Mouse (Mus musculus): Measurements from ENCODE around the gene Lep. TPM values are rescaled to one million over a fixed set of nuclear protein-coding genes. Genes with fewer than 3 reads are reported as not detected.
A peak's percentile ranks its signal among the peaks of the same experiment; 100 is the strongest.

Gene Lep
- total and polyA plus RNA-seq, 2 experiments from 2014 or later = not detected

DNA sequence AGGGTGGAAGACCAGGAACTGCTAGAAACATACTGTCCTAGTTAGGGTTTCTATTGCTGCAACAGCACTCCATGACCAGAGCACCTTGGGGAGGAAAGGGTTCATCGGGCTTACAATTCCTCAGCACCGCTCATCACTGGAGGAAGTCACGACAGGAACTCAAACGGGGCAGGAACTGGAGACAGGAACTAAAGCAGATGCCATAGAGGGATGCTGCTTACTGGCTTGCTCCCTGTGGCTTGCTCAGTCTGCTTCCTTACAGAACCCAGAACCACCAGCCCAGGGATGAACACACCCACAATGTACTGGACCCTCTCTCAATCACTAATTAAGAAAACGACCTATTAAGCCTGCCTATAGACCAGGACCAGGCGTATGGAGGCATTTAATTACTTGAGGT is 30.5 kb upstream of the Lep start:
- no peak overlapping the region for H3K9ac ChIP-seq
- no peak overlapping the region for H3K4me2 ChIP-seq (ENCODE audit: low read depth)
- DNase-seq (no peak), ATAC-seq (no peak)
- H3K4me3 ChIP-seq (ENCODE audit: low read depth, low read length) = no peak overlapping the region
- H3K36me3 ChIP-seq (ENCODE audit: insufficient read depth) = no peaks in the 10 kb centered on the region
- H3K9me3 ChIP-seq (ENCODE audit: low read length) = no peaks in the 10 kb centered on the region
- WGBS = 80% methylated on average over 6 of the region's 6 CpGs
- no peak for TF ChIP-seq CTCF (IDR thresholded peaks at IDR 0.05; ENCODE audit: low read depth)
- H3K4me1 ChIP-seq (ENCODE audit: insufficient read depth) = no peaks in the 10 kb centered on the region
- H3K27ac ChIP-seq (ENCODE audit: low read depth, low read length) = no peak overlapping the region
- H3K27me3 ChIP-seq (ENCODE audit: insufficient read depth, low read length) = peaks cover 9% of the 10 kb centered on the region

DNA sequence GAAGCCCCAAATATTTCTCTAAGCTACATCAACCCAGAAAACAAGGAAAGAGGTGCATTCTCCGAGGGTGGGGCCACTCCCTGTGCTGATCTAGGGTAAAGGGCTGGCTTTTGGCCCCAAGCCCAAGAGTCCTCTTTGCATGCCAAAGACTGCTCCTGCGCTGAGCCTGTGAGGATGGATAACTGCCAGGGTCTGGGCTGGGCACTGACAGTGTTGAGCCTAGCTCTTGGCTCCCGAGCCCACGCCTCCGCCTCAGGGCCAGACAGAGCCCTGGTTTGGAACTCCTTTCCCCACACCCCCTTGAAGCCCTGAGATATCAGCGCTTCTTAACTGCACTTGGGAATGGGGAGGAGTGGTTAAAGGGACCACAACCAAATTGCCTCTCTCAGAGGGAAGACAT is 28.8 kb upstream of the Lep start:
- Histone ChIP-seq H3K4me3 (ENCODE audit: low read depth, low read length) (no peak overlapping the region), H3K9me3 (ENCODE audit: low read length) (no peaks in the 10 kb centered on the region), H3K4me1 (ENCODE audit: insufficient read depth) (0 out of 2 replicates have a peak, but pooled peaks cover 4% of the 10 kb centered on the region), H3K9ac (no peak overlapping the region), H3K36me3 (ENCODE audit: insufficient read depth) (no peaks in the 10 kb centered on the region), H3K4me2 (ENCODE audit: low read depth) (no peak overlapping the region), H3K27me3 (ENCODE audit: insufficient read depth, low read length) (no peaks in the 10 kb centered on the region; the same call in 1 of the 2 replicates), H3K27ac (ENCODE audit: low read depth, low read length) (no peak overlapping the region)
- ATAC-seq (peak; percentile 53), DNase-seq (peak; percentile 64)
- WGBS = 33% methylated on average over 6 of the region's 6 CpGs
- no peak for TF ChIP-seq CTCF (IDR thresholded peaks at IDR 0.05; ENCODE audit: low read depth)

DNA sequence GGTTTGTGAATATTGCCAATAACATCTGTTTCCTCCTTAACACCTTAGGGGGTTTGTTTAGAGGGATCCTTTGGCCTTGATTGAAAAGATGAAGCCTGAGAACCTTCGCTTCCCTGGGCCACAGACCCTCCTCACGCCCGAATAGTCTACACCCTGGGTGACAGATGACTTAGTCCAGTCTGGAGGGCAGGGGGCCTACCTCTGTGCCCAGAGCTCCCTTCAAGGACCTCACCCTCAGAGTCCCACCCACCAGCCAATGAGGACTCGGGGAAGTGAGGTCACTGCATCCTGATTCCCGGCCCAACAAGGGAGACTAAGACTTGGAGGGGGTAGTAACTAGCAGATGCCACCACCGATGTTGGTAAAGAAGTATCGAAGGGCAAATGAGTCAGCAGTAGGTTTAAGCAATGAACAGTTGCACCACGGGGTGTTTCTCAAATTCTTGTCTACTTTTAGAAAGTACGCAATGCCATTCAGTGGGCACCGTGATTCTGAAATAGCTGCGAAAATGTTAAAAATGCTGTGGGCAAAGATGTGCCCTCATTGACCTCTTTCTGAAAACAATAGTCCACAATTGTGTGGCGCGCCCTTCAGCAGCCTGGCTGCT is 28.2 kb upstream of the Lep start:
- no peak for ATAC-seq
- Histone ChIP-seq H3K27me3 (ENCODE audit: insufficient read depth, low read length) (no peaks in the 10 kb centered on the region; the same call in 1 of the 2 replicates), H3K27ac (ENCODE audit: low read depth, low read length) (no peak overlapping the region), H3K9ac (no peak overlapping the region), H3K4me2 (ENCODE audit: low read depth) (no peak overlapping the region), H3K4me1 (ENCODE audit: insufficient read depth) (0 out of 2 replicates have a peak, but pooled peaks cover 4% of the 10 kb centered on the region), H3K4me3 (ENCODE audit: low read depth, low read length) (no peak overlapping the region), H3K9me3 (ENCODE audit: low read length) (no peaks in the 10 kb centered on the region), H3K36me3 (ENCODE audit: insufficient read depth) (no peaks in the 10 kb centered on the region)
- no peak for DNase-seq
- TF ChIP-seq CTCF (IDR thresholded peaks at IDR 0.05; ENCODE audit: low read depth) = no peak
- 88% methylated on average over 13 of the region's 13 CpGs for WGBS

DNA sequence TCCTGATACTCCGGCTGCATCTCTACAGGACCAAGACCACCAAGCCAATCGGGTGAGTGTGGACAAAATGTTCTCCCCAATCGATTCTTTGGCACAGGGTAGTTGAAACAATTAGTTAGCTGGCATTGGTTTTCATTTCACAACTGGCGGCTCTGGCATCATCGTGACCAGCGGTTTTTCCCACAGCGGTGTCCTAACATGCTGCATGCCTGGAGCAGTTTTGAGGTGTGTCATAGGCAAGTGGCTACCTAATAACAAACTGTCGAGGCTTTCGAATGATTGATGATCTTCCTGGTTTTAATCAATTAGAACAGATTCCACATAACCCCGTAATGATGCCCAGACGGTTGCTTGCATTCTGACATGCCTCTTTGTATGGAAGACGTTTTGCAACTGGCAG is 27.6 kb upstream of the Lep start:
- Histone ChIP-seq H3K9ac (no peak overlapping the region), H3K4me3 (ENCODE audit: low read depth, low read length) (no peak overlapping the region), H3K36me3 (ENCODE audit: insufficient read depth) (no peaks in the 10 kb centered on the region), H3K27ac (ENCODE audit: low read depth, low read length) (no peak overlapping the region), H3K27me3 (ENCODE audit: insufficient read depth, low read length) (no peaks in the 10 kb centered on the region; the same call in 1 of the 2 replicates), H3K4me1 (ENCODE audit: insufficient read depth) (0 out of 2 replicates have a peak, but pooled peaks cover 4% of the 10 kb centered on the region), H3K4me2 (ENCODE audit: low read depth) (no peak overlapping the region), H3K9me3 (ENCODE audit: low read length) (no peaks in the 10 kb centered on the region)
- TF ChIP-seq CTCF (IDR thresholded peaks at IDR 0.05; ENCODE audit: low read depth) = no peak
- no peak for DNase-seq
- no peak for ATAC-seq
- WGBS = 83% methylated on average over 12 of the region's 12 CpGs

DNA sequence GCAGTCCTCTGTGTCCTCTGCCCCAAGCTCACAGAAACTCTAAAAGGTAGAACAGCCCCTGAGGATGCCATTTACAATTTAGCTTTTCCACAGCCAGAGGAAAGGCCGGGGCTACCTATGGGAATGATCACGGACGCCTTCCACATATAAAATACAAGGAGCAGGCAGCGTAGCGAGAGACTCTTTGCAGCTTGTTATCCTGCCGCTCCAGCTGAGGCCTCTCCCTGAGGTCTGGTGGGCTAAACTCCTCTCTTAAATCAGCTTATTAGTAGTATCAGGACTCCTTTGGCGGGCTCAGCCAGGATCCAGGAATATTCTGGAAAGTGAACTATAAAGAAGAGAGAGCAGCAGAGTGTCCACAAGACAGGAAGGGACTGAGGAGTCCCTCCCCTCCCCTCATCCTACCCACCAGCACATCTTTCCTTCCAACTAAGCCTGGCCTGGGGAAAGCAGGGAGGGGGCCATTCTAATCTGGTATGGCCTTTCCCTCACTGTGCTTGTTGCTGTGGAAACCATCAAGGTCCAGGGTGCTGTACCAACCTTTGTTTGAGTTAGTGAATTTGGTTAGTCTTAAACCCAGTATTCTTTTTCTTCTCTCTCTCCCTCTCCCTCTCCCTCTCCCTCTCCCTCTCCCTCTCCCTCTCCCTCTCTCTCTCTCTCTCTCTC is 25.9 kb upstream of the Lep start:
- DNase-seq = no peak
- Histone ChIP-seq H3K4me3 (ENCODE audit: low read depth, low read length) (no peak overlapping the region), H3K27me3 (ENCODE audit: insufficient read depth, low read length) (no peaks in the 10 kb centered on the region), H3K4me1 (ENCODE audit: insufficient read depth) (0 out of 2 replicates have a peak, but pooled peaks cover 4% of the 10 kb centered on the region), H3K4me2 (ENCODE audit: low read depth) (no peak overlapping the region), H3K9ac (no peak overlapping the region), H3K27ac (ENCODE audit: low read depth, low read length) (no peak overlapping the region), H3K9me3 (ENCODE audit: low read length) (no peaks in the 10 kb centered on the region), H3K36me3 (ENCODE audit: insufficient read depth) (no peaks in the 10 kb centered on the region)
- TF ChIP-seq CTCF (IDR thresholded peaks at IDR 0.05; ENCODE audit: low read depth) = no peak
- ATAC-seq = no peak
- WGBS = 64% methylated on average over 7 of the region's 7 CpGs

DNA sequence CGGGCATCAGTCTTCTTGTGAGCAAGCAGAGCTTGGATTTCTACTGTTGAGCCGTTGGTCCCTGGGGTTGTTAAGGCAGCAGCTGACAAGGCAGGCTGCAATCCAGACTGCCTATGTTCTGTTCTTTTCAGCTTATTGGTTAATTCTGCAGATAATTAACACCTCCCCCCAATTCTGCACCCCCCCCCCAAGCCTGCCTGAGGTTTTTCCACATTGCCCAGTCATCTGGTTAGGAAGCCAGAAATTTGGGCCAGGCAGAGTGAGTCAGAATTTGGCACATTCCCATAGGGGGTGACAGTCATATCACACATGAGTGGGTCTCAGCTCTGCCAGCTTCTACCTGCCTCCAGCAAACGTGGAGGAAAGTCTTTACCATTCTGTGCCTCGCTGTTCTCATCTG is 23.3 kb upstream of the Lep start:
- no peak overlapping the region for H3K9ac ChIP-seq
- DNase-seq (peak; percentile 61), ATAC-seq (peak; percentile 68)
- no peak overlapping the region for H3K4me2 ChIP-seq (ENCODE audit: low read depth)
- no peak for TF ChIP-seq CTCF (IDR thresholded peaks at IDR 0.05; ENCODE audit: low read depth)
- no peak overlapping the region for H3K27ac ChIP-seq (ENCODE audit: low read depth, low read length)
- H3K36me3 ChIP-seq (ENCODE audit: insufficient read depth) = no peaks in the 10 kb centered on the region
- H3K27me3 ChIP-seq (ENCODE audit: insufficient read depth, low read length) = no peaks in the 10 kb centered on the region
- no peaks in the 10 kb centered on the region for H3K9me3 ChIP-seq (ENCODE audit: low read length)
- WGBS = 24% methylated on average over 4 of the region's 4 CpGs
- 0 out of 2 replicates have a peak, but pooled peaks cover 4% of the 10 kb centered on the region for H3K4me1 ChIP-seq (ENCODE audit: insufficient read depth)
- H3K4me3 ChIP-seq (ENCODE audit: low read depth, low read length) = no peak overlapping the region

DNA sequence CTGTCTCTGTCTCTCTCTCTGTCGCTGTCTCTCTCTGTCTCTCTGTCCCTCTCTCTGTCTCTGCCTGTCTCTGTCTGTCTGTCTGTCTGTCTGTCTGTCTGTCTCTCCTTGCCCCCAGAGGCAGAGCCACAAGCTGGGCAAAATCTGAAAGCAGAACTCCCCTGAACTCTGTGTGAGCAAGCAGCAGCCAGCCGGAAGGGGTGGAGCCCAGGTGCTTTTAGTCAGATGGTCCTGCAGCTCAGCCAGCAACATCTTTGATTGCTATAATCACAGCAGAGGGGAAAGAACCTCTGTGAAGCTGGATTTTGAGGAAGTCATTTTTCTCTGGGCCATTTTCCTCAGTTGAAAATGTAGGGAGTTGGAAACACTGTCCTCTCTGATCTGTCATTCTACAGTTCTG is 19.8 kb upstream of the Lep start:
- no peaks in the 10 kb centered on the region for H3K27me3 ChIP-seq (ENCODE audit: insufficient read depth, low read length)
- H3K4me2 ChIP-seq (ENCODE audit: low read depth) = no peak overlapping the region
- WGBS = 90% methylated on average over 2 of the region's 2 CpGs
- H3K4me3 ChIP-seq (ENCODE audit: low read depth, low read length) = no peak overlapping the region
- no peak for TF ChIP-seq CTCF (IDR thresholded peaks at IDR 0.05; ENCODE audit: low read depth)
- ATAC-seq (no peak), DNase-seq (no peak)
- H3K36me3 ChIP-seq (ENCODE audit: insufficient read depth) = no peaks in the 10 kb centered on the region
- no peaks in the 10 kb centered on the region for H3K9me3 ChIP-seq (ENCODE audit: low read length)
- 0 out of 2 replicates have a peak, but pooled peaks cover 4% of the 10 kb centered on the region for H3K4me1 ChIP-seq (ENCODE audit: insufficient read depth)
- no peak overlapping the region for H3K27ac ChIP-seq (ENCODE audit: low read depth, low read length)
- H3K9ac ChIP-seq = no peak overlapping the region
